Comparison of ENCODE assay signal across 20 mouse cellular contexts in the genomic region with DNA sequence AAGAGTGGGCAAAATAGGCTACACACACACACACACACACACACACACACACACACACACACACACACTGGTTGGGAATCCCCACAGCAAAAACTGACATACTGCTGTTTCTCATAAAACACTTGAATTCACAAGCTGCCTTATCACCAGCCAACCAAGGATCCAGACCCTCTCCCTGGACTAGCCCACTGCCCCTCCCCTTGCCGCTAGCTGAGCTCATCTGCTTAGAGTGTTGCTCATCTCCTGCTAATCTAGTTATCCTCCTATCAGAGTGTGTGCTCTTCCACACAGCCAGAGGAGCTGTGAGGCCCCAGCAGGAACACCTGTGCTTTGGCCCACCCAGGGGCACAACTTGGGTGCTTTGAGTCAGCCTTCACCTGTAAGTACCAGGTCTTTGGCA. TPM values are rescaled to one million over a fixed set of nuclear protein-coding genes. Genes with fewer than 3 reads are reported as not detected.
"Had no signal": no experiment of that assay in that cellular context is flagged by ENCODE, and none has a peak within 500 bp of the region (broad histone marks: within the 10 kb centered on the region; RNA-seq: fewer than 3 reads in every experiment).

Cnga3 (plus strand) TSS at position 291 of the 400 bp plus-strand sequence.

- H3K36me3 ChIP-seq: limb, embryonic 12.5 days; liver, embryonic 13.5 days; lung, embryonic 15.5 days; neural tube, embryonic 12.5 days had no signal

- H3K27me3 ChIP-seq: lung, embryonic 15.5 days; neural tube, embryonic 12.5 days had no signal

- H3K4me2 ChIP-seq: limb, embryonic 12.5 days; liver, embryonic 13.5 days; lung, embryonic 15.5 days; neural tube, embryonic 12.5 days had no signal

- H3K4me3 ChIP-seq: limb, embryonic 12.5 days; liver, embryonic 13.5 days; lung, embryonic 15.5 days; megakaryocyte, embryonic 14.5 days; myocyte; neural tube, embryonic 12.5 days had no signal

- ATAC-seq: intestine, embryonic 16.5 days; liver, postnatal 0 days had no signal

- H3K9me3 ChIP-seq: limb, embryonic 12.5 days; liver, embryonic 13.5 days; lung, embryonic 15.5 days; megakaryocyte, embryonic 14.5 days; neural tube, embryonic 12.5 days had no signal

- H3K4me1 ChIP-seq: limb, embryonic 12.5 days; liver, embryonic 13.5 days; lung, embryonic 15.5 days; megakaryocyte, embryonic 14.5 days; neural tube, embryonic 12.5 days had no signal

- DNase-seq: kidney, adult 8-10 months; kidney, postnatal 25 days; layer of hippocampus, adult 9-11 months; layer of hippocampus, postnatal 36 days; liver; liver, embryonic 13.5 days; liver, postnatal 0 days; lung, postnatal 14 days; right cerebral cortex, postnatal 4 days; spleen, adult 18-20 months; thymus, adult 18-20 months; thymus, postnatal 25 days had no signal

- H3K27ac ChIP-seq: limb, embryonic 12.5 days; liver, embryonic 13.5 days; lung, embryonic 15.5 days; macrophage; neural tube, embryonic 12.5 days had no signal

- H3K9ac ChIP-seq: limb, embryonic 12.5 days; liver, embryonic 13.5 days; liver, postnatal 0 days; lung, embryonic 15.5 days; neural tube, embryonic 12.5 days had no signal

RNA-seq across cellular contexts. Expression of gene Cnga3, which starts in this region (rescaled TPM):
- polyA plus RNA-seq: limb, embryonic 12.5 days; liver, embryonic 13.5 days; liver, postnatal 0 days; lung, embryonic 15.5 days; macrophage; myocyte; neural tube, embryonic 12.5 days; urinary bladder, adult 2 months had no signal
